Comparison of ENCODE assay signal across 13 mouse cellular contexts in genomic region chr1:36902533-36903315, GRCm38 (mm10). TPM values are rescaled to one million over a fixed set of nuclear protein-coding genes. Genes with fewer than 3 reads are reported as not detected.
DNase-seq lines count a peak whose midpoint lies in the region; ATAC-seq lines count a peak whose summit lies in the region.
"Had no signal": no experiment of that assay in that cellular context is flagged by ENCODE, and none has a peak within 500 bp of the region (broad histone marks: within the 10 kb centered on the region; RNA-seq: fewer than 3 reads in every experiment).

No protein-coding gene starts in this region.

- no peak overlapping the region for H3K4me2 ChIP-seq in liver, embryonic 15.5 days
- H3K4me2 ChIP-seq in liver, embryonic 12.5 days: no peak overlapping the region
- H3K4me2 ChIP-seq: kidney, embryonic 15.5 days; limb, embryonic 15.5 days had no signal

- peak; percentile 38; the same call in 1 of the 2 replicates for ATAC-seq in liver, embryonic 15.5 days (ENCODE audit: insufficient read depth)
- ATAC-seq in liver, embryonic 12.5 days: no peak

- H3K4me3 ChIP-seq in liver, embryonic 15.5 days (replicated peaks): no peak overlapping the region
- H3K4me3 ChIP-seq in liver, embryonic 12.5 days: no peak overlapping the region
- H3K4me3 ChIP-seq: kidney, embryonic 15.5 days; limb, embryonic 15.5 days; megakaryocyte, embryonic 14.5 days had no signal

- 85% methylated on average over 11 of the region's 11 CpGs for WGBS in liver, embryonic 15.5 days (ENCODE audit: insufficient replicate concordance)
- WGBS in liver, embryonic 12.5 days (ENCODE audit: insufficient replicate concordance): 87% methylated on average over 11 of the region's 11 CpGs

- no peak overlapping the region for H3K9ac ChIP-seq in liver, embryonic 15.5 days
- no peak overlapping the region for H3K9ac ChIP-seq in liver, embryonic 12.5 days
- H3K9ac ChIP-seq: kidney, embryonic 15.5 days; limb, embryonic 15.5 days had no signal

- H3K27ac ChIP-seq in liver, embryonic 15.5 days (replicated peaks): 0 out of 2 replicates have a peak overlapping the region, but pooled peaks have one; percentile 19
- H3K27ac ChIP-seq in liver, embryonic 12.5 days: no peak overlapping the region; the same call in none of the 2 replicates
- H3K27ac ChIP-seq: kidney, embryonic 15.5 days; limb, embryonic 15.5 days had no signal

- no peaks in the 10 kb centered on the region for H3K9me3 ChIP-seq in liver, embryonic 15.5 days (replicated peaks)
- no peaks in the 10 kb centered on the region for H3K9me3 ChIP-seq in liver, embryonic 12.5 days (replicated peaks)
- H3K9me3 ChIP-seq: kidney, embryonic 15.5 days; limb, embryonic 15.5 days; megakaryocyte, embryonic 14.5 days had no signal

- H3K36me3 ChIP-seq in liver, embryonic 15.5 days (replicated peaks): peaks cover 5% of the 10 kb centered on the region
- peaks cover 9% of the 10 kb centered on the region for H3K36me3 ChIP-seq in liver, embryonic 12.5 days
- H3K36me3 ChIP-seq: kidney, embryonic 15.5 days had no signal

- H3K4me1 ChIP-seq in liver, embryonic 15.5 days (replicated peaks): peaks cover 34% of the 10 kb centered on the region
- peaks cover 35% of the 10 kb centered on the region for H3K4me1 ChIP-seq in liver, embryonic 12.5 days
- H3K4me1 ChIP-seq: kidney, embryonic 15.5 days had no signal

- intact Hi-C loops in heart, postnatal 10 days (cut with DNase I): loop anchor here (10.0 kb wide), 1 partner anchor 352 kb away; no protein-coding TSS in a partner anchor

- peak; percentile 57 to 75 for DNase-seq in heart, adult 18-20 months
- DNase-seq in heart, postnatal 10 days: no peak
- DNase-seq in cerebellum, adult 11-12 months: peak; percentile 95
- peak; percentile 89 to 92 for DNase-seq in cerebellum, postnatal 25 days
- DNase-seq in kidney, adult 9 months: no peak
- DNase-seq in gastrocnemius, adult 18-20 months (ENCODE audit: low spot score): no peak
- DNase-seq: gastrocnemius, postnatal 25 days; thymus, adult 18-20 months had no signal

- H3K27me3 ChIP-seq in liver, embryonic 15.5 days: no peaks in the 10 kb centered on the region
- no peaks in the 10 kb centered on the region for H3K27me3 ChIP-seq in liver, embryonic 12.5 days (replicated peaks)
- H3K27me3 ChIP-seq: kidney, embryonic 15.5 days; limb, embryonic 15.5 days; megakaryocyte, embryonic 14.5 days had no signal

RNA-seq across cellular contexts. Expression of gene Tmem131, which starts 40.7 kb away (rescaled TPM):
- 10 to 100 TPM; 24.2 to 29.6 TPM for total RNA-seq in heart, adult 18-20 months (2021)
- total RNA-seq in heart, postnatal 10 days (2021): 10 to 100 TPM; 44.1 to 44.8 TPM
- 8.0 and 8.6 TPM in 2 replicates for polyA plus RNA-seq in liver, embryonic 15.5 days (2015; fragmentation: Nextera tagmentation; extraction: Ambion mirVana)
- polyA plus RNA-seq in liver, embryonic 12.5 days (2016; fragmentation: Nextera tagmentation; extraction: Ambion mirVana): 14.9 and 15.4 TPM in 2 replicates
- total RNA-seq in gastrocnemius, adult 18-20 months (2021): 10 to 100 TPM; 29.1 to 32.1 TPM

Comparison
In these comparisons a context has a peak if more than half of its experiments do, and no peak if none do; other contexts are left out.
1. DNase-seq: peak in heart, adult 18-20 months (2 of 2), cerebellum, adult 11-12 months (single experiment) and cerebellum, postnatal 25 days (2 of 2); none in heart, postnatal 10 days (0 of 2), kidney, adult 9 months (single experiment) and gastrocnemius, adult 18-20 months (single experiment).